Mouse (Mus musculus): Measurements from ENCODE around the gene Morn5. TPM values are rescaled to one million over a fixed set of nuclear protein-coding genes. Genes with fewer than 3 reads are reported as not detected.

Morn5 gene
- 492 and 524 TPM in 2 replicates for polyA plus RNA-seq (2012; rRNA removed)

GRCm38 (mm10) chr2:36048748-36049566 lies at the start of gene Morn5, which contains the start of gene Ndufa8:
Gene Morn5 (plus strand): TSS chr2:36049458.
Gene Ndufa8 (minus strand): TSS chr2:36049406.
- TF ChIP-seq POLR2A (IDR thresholded peaks at IDR 0.05; ENCODE audit: control insufficient read depth, low read depth, low read length) (peak; percentile 88), CTCF (IDR thresholded peaks at IDR 0.05; ENCODE audit: control insufficient read depth, insufficient read depth, insufficient replicate concordance, low read depth, low read length) (no peak)
- Histone ChIP-seq H3K27ac (ENCODE audit: control insufficient read depth, insufficient read depth, low read depth, low read length) (peak within 1 kb of the TSS; percentile 89), H3K36me3 (ENCODE audit: control insufficient read depth, insufficient read depth, low read length) (no peaks in the 10 kb centered on the region), H3K4me1 (ENCODE audit: control insufficient read depth, insufficient read depth, low read length) (no peaks in the 10 kb centered on the region; the same call in 1 of the 2 replicates), H3K27me3 (ENCODE audit: control insufficient read depth, insufficient read depth, low read length) (no peaks in the 10 kb centered on the region), H3K4me3 (ENCODE audit: control insufficient read depth, low read depth, low read length) (peak within 1 kb of the TSS; percentile 96)

GRCm38 (mm10) chr2:36000390-36000789 lies 48.9 kb upstream of the Morn5 start:
- Histone ChIP-seq H3K36me3 (ENCODE audit: control insufficient read depth, insufficient read depth, low read length) (no peaks in the 10 kb centered on the region), H3K4me1 (ENCODE audit: control insufficient read depth, insufficient read depth, low read length) (peaks cover 2% of the 10 kb centered on the region), H3K27ac (ENCODE audit: control insufficient read depth, insufficient read depth, low read depth, low read length) (no peak overlapping the region), H3K4me3 (ENCODE audit: control insufficient read depth, low read depth, low read length) (no peak overlapping the region), H3K27me3 (ENCODE audit: control insufficient read depth, insufficient read depth, low read length) (no peaks in the 10 kb centered on the region)
- no peak for TF ChIP-seq CTCF (IDR thresholded peaks at IDR 0.05; ENCODE audit: control insufficient read depth, insufficient read depth, insufficient replicate concordance, low read depth, low read length)
- no peak for TF ChIP-seq POLR2A (IDR thresholded peaks at IDR 0.05; ENCODE audit: control insufficient read depth, low read depth, low read length)

- Histone ChIP-seq H3K36me3 (ENCODE audit: control insufficient read depth, insufficient read depth, low read length) (no peaks in the 10 kb centered on the region), H3K4me3 (ENCODE audit: control insufficient read depth, low read depth, low read length) (no peak overlapping the region), H3K27ac (ENCODE audit: control insufficient read depth, insufficient read depth, low read depth, low read length) (no peak overlapping the region), H3K27me3 (ENCODE audit: control insufficient read depth, insufficient read depth, low read length) (no peaks in the 10 kb centered on the region), H3K4me1 (ENCODE audit: control insufficient read depth, insufficient read depth, low read length) (peaks cover 2% of the 10 kb centered on the region)
- TF ChIP-seq POLR2A (IDR thresholded peaks at IDR 0.05; ENCODE audit: control insufficient read depth, low read depth, low read length) (no peak), CTCF (IDR thresholded peaks at IDR 0.05; ENCODE audit: control insufficient read depth, insufficient read depth, insufficient replicate concordance, low read depth, low read length) (no peak)
Observed at GRCm38 (mm10) chr2:36002188-36002587, 47.1 kb upstream of the Morn5 start.

- H3K27me3 ChIP-seq (ENCODE audit: control insufficient read depth, insufficient read depth, low read length) = no peaks in the 10 kb centered on the region
Observed at GRCm38 (mm10) chr2:36008071-36008470, 41.2 kb upstream of the Morn5 start.

GRCm38 (mm10) chr2:36009386-36009785 lies 39.9 kb upstream of the Morn5 start:
- no peak overlapping the region for H3K4me3 ChIP-seq (ENCODE audit: control insufficient read depth, low read depth, low read length)
- TF ChIP-seq POLR2A (IDR thresholded peaks at IDR 0.05; ENCODE audit: control insufficient read depth, low read depth, low read length) (no peak), CTCF (IDR thresholded peaks at IDR 0.05; ENCODE audit: control insufficient read depth, insufficient read depth, insufficient replicate concordance, low read depth, low read length) (peak; percentile 60; the same call in 1 of the 2 replicates)
- no peaks in the 10 kb centered on the region for H3K36me3 ChIP-seq (ENCODE audit: control insufficient read depth, insufficient read depth, low read length)
- no peak overlapping the region for H3K27ac ChIP-seq (ENCODE audit: control insufficient read depth, insufficient read depth, low read depth, low read length)
- H3K4me1 ChIP-seq (ENCODE audit: control insufficient read depth, insufficient read depth, low read length) = peaks cover 9% of the 10 kb centered on the region
- no peaks in the 10 kb centered on the region for H3K27me3 ChIP-seq (ENCODE audit: control insufficient read depth, insufficient read depth, low read length)

More at GRCm38 (mm10) chr2:36008071-36008470, 41.2 kb upstream of the Morn5 start:
- Histone ChIP-seq H3K27ac (ENCODE audit: control insufficient read depth, insufficient read depth, low read depth, low read length) (no peak overlapping the region), H3K4me1 (ENCODE audit: control insufficient read depth, insufficient read depth, low read length) (peaks cover 11% of the 10 kb centered on the region), H3K4me3 (ENCODE audit: control insufficient read depth, low read depth, low read length) (no peak overlapping the region), H3K36me3 (ENCODE audit: control insufficient read depth, insufficient read depth, low read length) (no peaks in the 10 kb centered on the region)
- TF ChIP-seq POLR2A (IDR thresholded peaks at IDR 0.05; ENCODE audit: control insufficient read depth, low read depth, low read length) = no peak
- TF ChIP-seq CTCF (IDR thresholded peaks at IDR 0.05; ENCODE audit: control insufficient read depth, insufficient read depth, insufficient replicate concordance, low read depth, low read length) = peak; percentile 70; the same call in 1 of the 2 replicates

- Histone ChIP-seq H3K4me1 (ENCODE audit: control insufficient read depth, insufficient read depth, low read length) (peaks cover 9% of the 10 kb centered on the region), H3K4me3 (ENCODE audit: control insufficient read depth, low read depth, low read length) (no peak overlapping the region), H3K27me3 (ENCODE audit: control insufficient read depth, insufficient read depth, low read length) (no peaks in the 10 kb centered on the region), H3K27ac (ENCODE audit: control insufficient read depth, insufficient read depth, low read depth, low read length) (no peak overlapping the region), H3K36me3 (ENCODE audit: control insufficient read depth, insufficient read depth, low read length) (no peaks in the 10 kb centered on the region)
- TF ChIP-seq CTCF (IDR thresholded peaks at IDR 0.05; ENCODE audit: control insufficient read depth, insufficient read depth, insufficient replicate concordance, low read depth, low read length) = no peak
- no peak for TF ChIP-seq POLR2A (IDR thresholded peaks at IDR 0.05; ENCODE audit: control insufficient read depth, low read depth, low read length)
Observed at GRCm38 (mm10) chr2:36010579-36010978, 38.7 kb upstream of the Morn5 start.

GRCm38 (mm10) chr2:36011331-36011825 lies 37.9 kb upstream of the Morn5 start:
- H3K4me1 ChIP-seq (ENCODE audit: control insufficient read depth, insufficient read depth, low read length) = peaks cover 9% of the 10 kb centered on the region
- no peaks in the 10 kb centered on the region for H3K36me3 ChIP-seq (ENCODE audit: control insufficient read depth, insufficient read depth, low read length)
- H3K4me3 ChIP-seq (ENCODE audit: control insufficient read depth, low read depth, low read length) = peak overlapping the region; percentile 64
- H3K27ac ChIP-seq (ENCODE audit: control insufficient read depth, insufficient read depth, low read depth, low read length) = no peak overlapping the region
- no peak for TF ChIP-seq CTCF (IDR thresholded peaks at IDR 0.05; ENCODE audit: control insufficient read depth, insufficient read depth, insufficient replicate concordance, low read depth, low read length)
- no peak for TF ChIP-seq POLR2A (IDR thresholded peaks at IDR 0.05; ENCODE audit: control insufficient read depth, low read depth, low read length)
- H3K27me3 ChIP-seq (ENCODE audit: control insufficient read depth, insufficient read depth, low read length) = no peaks in the 10 kb centered on the region
